Mouse (Mus musculus) midbrain, embryonic 12.5 days (tissue): ENCODE measurements around the gene Dnajc9. TPM values are rescaled to one million over a fixed set of nuclear protein-coding genes. Genes with fewer than 3 reads are reported as not detected.

Source experiments
- ATAC-seq: fragments of 200-750 bp; cut with Nextera tagmentation; 2 replicates; pipeline ENCODE4 v1.8.0; 2017; ENCODE audit warnings: low read depth, moderate TSS enrichment, moderate library complexity; ENCODE audit not compliant: low FRiP score
- H3K27ac ChIP-seq: fragments of 300-500 bp; sonication (generic); replicated peaks from 2 replicates; pipeline ENCODE4 v1.5.1; 2016; ENCODE audit warnings: mild to moderate bottlenecking
- H3K27me3 ChIP-seq: fragments of 300-500 bp; sonication (generic); 2 replicates; pipeline ENCODE4 v1.6.1; 2016; ENCODE audit warnings: mild to moderate bottlenecking
- H3K36me3 ChIP-seq: fragments of 300-500 bp; sonication (generic); 2 replicates; pipeline ENCODE4 v1.6.1; 2016
- H3K4me1 ChIP-seq: fragments of 300-500 bp; sonication (generic); 2 replicates; pipeline ENCODE4 v1.6.1; 2016
- H3K4me2 ChIP-seq: fragments of 300-500 bp; sonication (generic); replicated peaks from 2 replicates; pipeline ENCODE4 v1.6.1; 2016; ENCODE audit warnings: mild to moderate bottlenecking, moderate library complexity
- H3K4me3 ChIP-seq: fragments of 300-500 bp; sonication (generic); 2 replicates; pipeline ENCODE4 v1.5.1; 2016; ENCODE audit warnings: mild to moderate bottlenecking
- H3K9ac ChIP-seq: fragments of 300-500 bp; sonication (generic); replicated peaks from 2 replicates; pipeline ENCODE4 v1.6.1; 2016; ENCODE audit warnings: mild to moderate bottlenecking, moderate library complexity
- H3K9me3 ChIP-seq: fragments of 300-500 bp; sonication (generic); 2 replicates; pipeline ENCODE4 v1.6.1; 2016; ENCODE audit warnings: mild to moderate bottlenecking
- WGBS: fragments of 180-500 bp; shearing (Covaris S2); methylation state at CpG from one replicate; pipeline ENCODE4 v1.1.7; 2016; 5-methylcytosine and 5-hydroxymethylcytosine counted together
- polyA plus RNA-seq: library from polyadenylated mRNA; unstranded; fragments of >200 nt; fragmentation: Nextera tagmentation; extraction: Ambion mirVana; gene quantifications from 2 replicates; pipeline ENCODE4 v1.2.1, GENCODE M21; 2016

Gene Dnajc9
- polyA plus RNA-seq, 1 experiment from 2014 or later: 221 TPM

DNA sequence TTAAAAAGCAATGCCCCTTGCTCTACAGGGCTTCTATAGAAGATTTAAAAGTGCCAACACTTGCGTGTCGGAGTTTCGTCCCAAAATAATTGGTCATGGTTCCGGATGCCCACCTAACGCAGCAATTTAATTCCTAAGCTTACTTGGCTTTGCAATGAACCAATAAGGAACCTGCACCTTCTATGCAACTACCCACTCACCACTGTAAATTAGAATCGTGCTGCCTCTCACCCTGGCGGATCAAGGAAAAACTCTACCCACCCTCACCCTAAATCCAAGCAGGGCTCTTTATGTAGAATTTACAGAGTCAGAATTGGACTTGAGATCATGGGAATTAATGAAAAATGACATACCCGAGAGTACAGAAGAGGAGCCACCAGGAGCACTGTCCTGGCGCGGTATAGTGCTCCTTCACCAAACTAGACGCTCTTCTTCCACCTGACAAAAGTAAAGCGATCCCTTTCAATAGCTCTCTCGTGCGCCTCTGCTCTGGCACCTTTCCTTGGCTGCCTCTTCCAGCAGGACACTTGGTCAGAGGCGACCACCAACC, 41.2 kb downstream of the Dnajc9 start:
- WGBS: 5% methylated on average over 15 of the region's 15 CpGs
- H3K27me3 ChIP-seq: no peaks in the 10 kb centered on the region
- H3K9me3 ChIP-seq: no peaks in the 10 kb centered on the region
- H3K9ac ChIP-seq: peak overlapping the region; percentile 95
- peaks cover 30% of the 10 kb centered on the region for H3K36me3 ChIP-seq
- peak overlapping the region; percentile 92 for H3K27ac ChIP-seq
- peak overlapping the region; percentile 77 for H3K4me3 ChIP-seq
- H3K4me1 ChIP-seq: peaks cover 18% of the 10 kb centered on the region
- peak overlapping the region; percentile 75 for H3K4me2 ChIP-seq
- no peak; the same call in 1 of the 2 replicates for ATAC-seq

- Histone ChIP-seq H3K27me3 (no peaks in the 10 kb centered on the region), H3K9ac (no peak overlapping the region), H3K4me1 (peaks cover 18% of the 10 kb centered on the region), H3K4me2 (no peak overlapping the region), H3K27ac (no peak overlapping the region), H3K4me3 (no peak overlapping the region), H3K9me3 (no peaks in the 10 kb centered on the region), H3K36me3 (peaks cover 30% of the 10 kb centered on the region)
- no peak for ATAC-seq
- WGBS: 91% methylated on average over 9 of the region's 9 CpGs
Observed at GRCm38 (mm10) chr14:20345885-20346284, 42.8 kb downstream of the Dnajc9 start.

GRCm38 (mm10) chr14:20340866-20341265, 47.8 kb downstream of the Dnajc9 start:
- peaks cover 61% of the 10 kb centered on the region for H3K36me3 ChIP-seq
- H3K9ac ChIP-seq: no peak overlapping the region
- H3K27me3 ChIP-seq: no peaks in the 10 kb centered on the region
- no peak overlapping the region for H3K4me2 ChIP-seq
- no peaks in the 10 kb centered on the region for H3K9me3 ChIP-seq
- H3K27ac ChIP-seq: no peak overlapping the region
- no peak for ATAC-seq
- WGBS: 83% methylated on average over 7 of the region's 7 CpGs
- H3K4me3 ChIP-seq: no peak overlapping the region
- H3K4me1 ChIP-seq: no peaks in the 10 kb centered on the region

- Histone ChIP-seq H3K4me3 (no peak overlapping the region), H3K36me3 (peaks cover 61% of the 10 kb centered on the region), H3K4me2 (no peak overlapping the region), H3K9ac (no peak overlapping the region), H3K4me1 (no peaks in the 10 kb centered on the region), H3K27ac (no peak overlapping the region), H3K27me3 (no peaks in the 10 kb centered on the region), H3K9me3 (no peaks in the 10 kb centered on the region)
- no peak for ATAC-seq
- 86% methylated on average over 8 of the region's 8 CpGs for WGBS
Observed at GRCm38 (mm10) chr14:20340149-20340548, 48.6 kb downstream of the Dnajc9 start.

DNA sequence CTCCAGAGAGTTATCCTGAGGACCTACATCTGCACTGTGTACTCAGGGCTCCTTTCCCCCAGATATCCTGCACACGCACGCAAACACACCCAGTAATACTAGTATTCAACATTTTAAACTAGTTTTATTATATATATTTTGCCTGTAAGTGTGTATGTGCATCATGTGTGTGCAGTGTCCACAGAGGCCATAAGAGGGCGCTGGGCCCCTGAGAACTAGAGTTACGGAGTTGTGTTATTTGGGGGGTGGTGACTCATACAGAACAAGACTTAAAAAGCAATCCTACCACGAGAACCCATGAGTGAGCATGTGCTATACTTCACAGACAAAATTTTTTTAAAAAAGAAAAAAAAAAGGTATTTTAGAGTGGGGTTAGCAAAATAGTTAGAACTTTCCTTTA, 49.3 kb downstream of the Dnajc9 start:
- WGBS: 96% methylated on average over 5 of the region's 5 CpGs
- Histone ChIP-seq H3K4me2 (no peak overlapping the region), H3K27ac (no peak overlapping the region), H3K9ac (no peak overlapping the region), H3K36me3 (peaks cover 63% of the 10 kb centered on the region), H3K9me3 (no peaks in the 10 kb centered on the region), H3K4me1 (no peaks in the 10 kb centered on the region), H3K27me3 (no peaks in the 10 kb centered on the region), H3K4me3 (no peak overlapping the region)
- ATAC-seq: no peak

Other genes with a start within 250 kb of the Dnajc9 start
- 6.7 and 7.4 TPM in 2 replicates for gene Kcnk5, start 207.1 kb downstream of the Dnajc9 start, polyA plus RNA-seq
- not detected in 2 replicates for gene Kcnk16, start 119.7 kb downstream of the Dnajc9 start, polyA plus RNA-seq
- gene Nudt13, start 94.2 kb downstream of the Dnajc9 start, polyA plus RNA-seq: 14.5 and 16.0 TPM in 2 replicates
- gene Ecd, start 40.8 kb downstream of the Dnajc9 start, polyA plus RNA-seq: 61.8 and 62.6 TPM in 2 replicates
- 56.1 and 60.1 TPM in 2 replicates for gene Fam149b, start 40.7 kb downstream of the Dnajc9 start, polyA plus RNA-seq
- 58.8 and 66.6 TPM in 2 replicates for gene Mrps16, start 4.7 kb upstream of the Dnajc9 start, polyA plus RNA-seq
- 0.34 and 1.4 TPM in 2 replicates for gene Cfap70, start 63.3 kb upstream of the Dnajc9 start, polyA plus RNA-seq
- gene Anxa7, start 91.2 kb upstream of the Dnajc9 start, polyA plus RNA-seq: 11.0 and 12.2 TPM in 2 replicates
- gene Mss51, start 108.0 kb upstream of the Dnajc9 start, polyA plus RNA-seq: 0.84 and 0.89 TPM in 2 replicates
- 66.2 and 68.8 TPM in 2 replicates for gene Ppp3cb, start 157.7 kb upstream of the Dnajc9 start, polyA plus RNA-seq